Mouse (Mus musculus) fibroblast of lung, adult 2 months (primary cell): ENCODE results near the gene Hist1h1c.
A peak's percentile ranks its signal among the peaks of the same experiment; 100 is the strongest.
"Not testable (repeated sequence)": the region's sequence is repeated elsewhere in the genome, so short reads cannot be mapped to it uniquely, and the experiment has no call there.

ENCODE experiments used
- DNase-seq: peaks from one replicate; pipeline ENCODE4 v3.0.0-alpha.2; 2011; ENCODE audit warnings: low read depth

The Hist1h1c gene

GRCm38 (mm10) chr13:23745381-23746161, 7.0 kb downstream of the Hist1h1c start, which contains the start of gene Hist1h3c:
Hist1h3c (minus strand) TSS chr13:23745602.
- DNase-seq: peak; percentile 80

- DNase-seq: peak; percentile 86
Observed at GRCm38 (mm10) chr13:23746201-23747080, 7.8 kb downstream of the Hist1h1c start, which contains the start of gene Hist1h2bb. Hist1h2bb (plus strand) TSS chr13:23746734.

GRCm38 (mm10) chr13:23747081-23747891, 8.7 kb downstream of the Hist1h1c start:
- no peak for DNase-seq

- DNase-seq: no peak
Observed at GRCm38 (mm10) chr13:23747892-23748288, 9.3 kb downstream of the Hist1h1c start.

GRCm38 (mm10) chr13:23749563-23750121, 11.0 kb downstream of the Hist1h1c start:
- no peak for DNase-seq

GRCm38 (mm10) chr13:23750839-23751477, 12.3 kb downstream of the Hist1h1c start, which contains the start of gene Hist1h2ab:
Hist1h2ab (plus strand) TSS chr13:23751126.
- DNase-seq: not testable (repeated sequence)

GRCm38 (mm10) chr13:23751478-23751956, 12.9 kb downstream of the Hist1h1c start:
- no peak for DNase-seq

- DNase-seq: peak; percentile 83
Observed at GRCm38 (mm10) chr13:23752067-23752741, 13.6 kb downstream of the Hist1h1c start, which contains the start of gene Hist1h3b. Hist1h3b (plus strand) TSS chr13:23752267.

GRCm38 (mm10) chr13:23752742-23753172, 14.1 kb downstream of the Hist1h1c start:
- DNase-seq: no peak

GRCm38 (mm10) chr13:23753314-23754078, 14.9 kb downstream of the Hist1h1c start:
- DNase-seq: no peak

- DNase-seq: no peak
Observed at GRCm38 (mm10) chr13:23755000-23755399, 16.4 kb downstream of the Hist1h1c start.

- DNase-seq: peak; percentile 88
Observed at GRCm38 (mm10) chr13:23756790-23757189, 18.2 kb downstream of the Hist1h1c start, which contains the start of gene Hist1h4b. Hist1h4b (plus strand) TSS chr13:23757013.

- no peak for DNase-seq
Observed at GRCm38 (mm10) chr13:23757211-23757773, 18.7 kb downstream of the Hist1h1c start.

- no peak for DNase-seq
Observed at GRCm38 (mm10) chr13:23757921-23758320, 19.3 kb downstream of the Hist1h1c start.

- no peak for DNase-seq
Observed at GRCm38 (mm10) chr13:23759251-23759771, 20.7 kb downstream of the Hist1h1c start.

- DNase-seq: no peak
Observed at GRCm38 (mm10) chr13:23759916-23760239, 21.3 kb downstream of the Hist1h1c start.

GRCm38 (mm10) chr13:23760240-23760971, 21.8 kb downstream of the Hist1h1c start:
- DNase-seq: no peak
